Mouse (Mus musculus) cerebellum, adult (tissue): ENCODE data around the gene Shank2.

Experiments
- ATAC-seq: cut with Nextera tagmentation; 2 replicates; pipeline ENCODE4 v1.9.2; 2017; ENCODE audit warnings: mild to moderate bottlenecking, moderate library complexity, mixed read lengths; ENCODE audit not compliant: insufficient number of reproducible peaks, low FRiP score, low TSS enrichment

Gene Shank2

DNA sequence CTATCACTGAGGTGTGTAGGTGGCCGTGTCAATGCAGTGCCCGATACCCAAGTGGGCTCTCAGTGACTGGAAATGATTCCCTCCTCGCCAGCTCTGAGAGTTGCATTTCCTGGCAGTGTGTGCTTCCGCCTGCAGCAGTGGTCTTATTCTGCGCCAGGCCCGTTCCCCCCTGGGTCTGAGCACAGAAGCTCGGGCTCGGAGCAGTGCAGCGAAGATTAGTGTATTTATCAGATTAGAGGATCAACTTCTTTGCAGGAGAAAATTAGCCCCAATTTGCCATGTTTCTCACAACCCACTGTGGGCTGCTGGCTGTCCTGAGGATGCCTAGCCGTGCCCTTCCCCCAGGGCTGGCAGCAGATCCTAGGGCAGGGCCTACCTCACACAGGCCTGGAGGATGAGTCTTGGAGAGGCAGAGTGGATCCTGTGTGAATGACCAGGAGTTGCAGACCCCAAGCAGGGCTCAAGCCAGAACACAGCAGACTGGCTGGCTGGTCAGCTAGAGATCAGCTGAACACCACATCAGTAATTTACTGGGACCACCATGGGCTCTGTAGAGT lies 306.2 kb downstream of the Shank2 start:
- no peak for ATAC-seq

DNA sequence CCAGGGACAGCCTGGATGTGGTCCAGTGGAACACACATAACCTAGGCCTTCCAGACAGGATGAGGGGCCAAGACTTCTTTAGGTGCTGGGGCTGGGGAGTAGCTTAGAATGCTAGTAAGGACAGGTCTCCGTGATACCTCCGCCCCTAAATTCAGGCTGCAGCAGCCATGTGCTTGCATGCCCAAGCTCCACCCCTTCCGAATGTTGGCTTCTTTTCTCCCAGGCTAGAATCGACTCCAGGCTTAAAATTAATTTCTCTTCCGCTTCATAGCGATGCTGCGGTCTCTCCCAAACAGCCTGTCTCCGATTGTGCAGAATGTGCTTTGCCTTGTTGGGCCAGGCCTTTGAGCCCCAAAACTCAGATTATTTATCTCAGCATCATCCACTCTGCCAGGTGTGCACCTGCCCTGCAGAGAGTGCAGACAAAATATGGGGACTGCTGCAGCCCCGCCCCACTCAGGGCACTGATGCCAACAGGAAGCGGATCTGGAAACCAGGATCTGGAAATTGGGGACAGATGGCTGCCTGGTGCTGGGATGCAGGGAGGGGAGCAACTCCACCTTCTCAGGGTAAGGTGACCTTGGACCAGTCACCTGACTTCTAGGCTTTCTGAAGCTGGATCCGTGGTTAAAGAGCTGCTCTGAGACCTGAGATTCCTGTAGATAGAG lies 312.8 kb downstream of the Shank2 start:
- ATAC-seq = no peak

DNA sequence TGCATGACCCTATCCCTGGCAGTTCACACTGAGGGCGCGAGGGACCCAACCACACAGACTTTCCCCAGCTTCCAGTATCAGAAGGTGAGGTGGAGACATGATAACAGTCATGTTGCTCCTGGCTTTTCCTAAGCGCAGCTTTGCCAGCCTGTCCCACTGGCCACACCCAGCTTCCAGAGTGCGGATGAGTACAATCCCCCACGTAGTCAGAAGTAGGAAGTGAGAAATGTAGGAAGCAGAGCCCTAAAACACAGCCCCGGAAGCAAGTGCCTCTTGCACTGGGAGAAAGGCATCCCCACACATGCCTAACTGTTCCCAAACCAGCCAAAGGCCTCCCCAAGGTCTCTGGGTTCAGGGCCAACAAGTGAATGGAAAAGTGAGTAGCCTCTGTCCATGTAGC lies 314.5 kb downstream of the Shank2 start:
- no peak for ATAC-seq

DNA sequence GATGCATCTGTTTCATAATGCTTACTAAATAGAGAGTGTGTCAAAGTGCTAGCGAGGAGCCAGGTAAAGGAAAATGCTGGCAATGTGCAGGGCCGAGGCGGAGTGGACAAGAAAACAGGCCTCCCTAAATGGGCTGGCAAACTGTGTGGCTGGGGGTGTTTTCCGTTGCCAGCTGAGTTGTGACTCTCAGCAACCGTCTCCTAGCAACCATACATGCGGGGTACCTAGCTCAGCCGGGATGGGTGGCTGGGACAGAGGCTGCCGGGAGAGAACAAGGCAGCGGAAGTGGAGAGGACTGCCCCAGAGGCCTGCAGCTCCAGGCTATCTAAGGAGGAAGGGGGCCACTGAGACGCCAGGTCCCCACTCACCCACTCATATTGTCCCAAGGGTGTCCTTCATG lies 315.1 kb downstream of the Shank2 start:
- ATAC-seq = no peak

DNA sequence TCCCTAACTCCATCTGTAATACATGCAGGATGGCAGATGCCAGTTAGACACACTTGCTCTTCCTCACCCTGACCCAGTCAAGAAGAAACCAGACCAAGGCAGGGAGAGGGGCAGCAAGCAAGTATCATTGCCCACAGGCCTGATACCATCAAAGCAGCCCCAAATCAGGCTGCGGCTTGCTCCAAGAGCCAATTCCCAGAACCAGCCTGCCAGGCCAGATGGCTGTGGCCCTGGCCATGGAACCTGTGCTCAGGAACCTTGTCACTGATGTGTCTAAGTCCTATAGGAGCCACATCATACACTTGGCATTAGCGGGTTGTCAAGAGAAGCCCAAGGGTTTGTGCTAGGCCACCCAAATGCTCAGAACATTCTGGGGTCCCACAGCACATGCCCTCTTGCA lies 322.3 kb downstream of the Shank2 start:
- ATAC-seq = no peak

DNA sequence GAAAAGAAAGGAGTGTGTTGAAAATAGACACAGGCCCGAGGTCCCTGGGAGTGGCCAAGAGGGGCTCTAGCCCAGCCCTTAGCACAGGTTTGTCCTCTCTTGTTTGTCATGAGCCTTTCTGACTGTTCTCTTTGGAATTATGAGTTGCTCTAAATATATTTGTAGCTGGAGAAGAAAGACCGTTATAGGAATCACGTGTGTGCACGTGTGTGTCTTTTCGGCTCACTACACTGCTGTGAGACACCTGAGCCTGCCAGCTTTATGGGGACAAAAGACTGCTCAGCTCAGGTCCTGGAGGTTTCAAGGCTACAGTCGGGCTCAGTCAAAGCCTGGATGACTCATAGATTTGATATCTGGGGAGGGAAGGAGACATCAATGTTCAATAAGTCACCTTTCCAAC lies 323.1 kb downstream of the Shank2 start:
- ATAC-seq = no peak

DNA sequence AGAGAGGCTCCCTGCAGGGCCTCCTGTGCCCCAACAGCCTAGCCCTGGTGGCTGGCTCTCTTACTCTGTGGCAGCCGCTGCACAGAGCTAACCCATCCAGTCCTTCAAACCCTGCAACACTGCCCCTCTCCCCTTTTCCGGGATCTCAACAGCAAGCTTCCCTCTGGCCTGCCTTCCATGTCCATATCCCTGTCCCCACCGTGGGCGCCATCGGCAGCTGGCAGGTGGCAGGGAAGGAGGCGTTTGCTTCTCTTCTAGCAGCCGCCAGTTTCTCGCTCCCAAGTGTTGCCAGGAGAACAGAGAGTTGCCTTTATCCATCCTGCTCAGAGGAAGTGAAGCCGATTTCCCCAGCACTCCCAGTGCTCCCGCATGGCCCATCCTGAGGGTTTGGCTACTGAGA lies 323.9 kb downstream of the Shank2 start:
- ATAC-seq = no peak

DNA sequence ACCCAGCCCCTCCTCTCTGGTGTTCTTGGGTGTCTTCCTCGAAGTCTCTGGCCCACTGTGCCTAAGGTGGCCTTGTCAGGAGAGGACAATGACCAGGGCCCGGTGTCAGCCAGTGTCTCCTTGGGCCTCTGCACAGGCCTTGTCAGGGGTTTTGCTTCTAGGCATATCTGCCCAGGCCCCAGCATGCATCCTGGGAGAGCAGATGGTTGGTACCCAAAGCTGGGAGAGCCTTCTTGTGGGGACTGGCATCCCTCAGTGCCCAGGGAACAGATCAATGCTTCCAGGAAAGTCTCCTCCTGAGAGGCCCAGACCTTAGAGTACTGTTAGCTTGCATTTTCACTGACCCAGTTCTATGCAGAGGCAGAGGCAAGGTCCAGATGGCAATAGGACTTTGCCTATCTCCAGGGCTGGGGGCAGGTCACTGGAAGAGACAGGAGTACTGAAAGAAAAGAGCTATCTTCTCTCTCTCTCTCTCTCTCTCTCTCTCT lies 327.7 kb downstream of the Shank2 start:
- 0 out of 2 replicates have a peak, but pooled peaks have one; percentile 22 for ATAC-seq

DNA sequence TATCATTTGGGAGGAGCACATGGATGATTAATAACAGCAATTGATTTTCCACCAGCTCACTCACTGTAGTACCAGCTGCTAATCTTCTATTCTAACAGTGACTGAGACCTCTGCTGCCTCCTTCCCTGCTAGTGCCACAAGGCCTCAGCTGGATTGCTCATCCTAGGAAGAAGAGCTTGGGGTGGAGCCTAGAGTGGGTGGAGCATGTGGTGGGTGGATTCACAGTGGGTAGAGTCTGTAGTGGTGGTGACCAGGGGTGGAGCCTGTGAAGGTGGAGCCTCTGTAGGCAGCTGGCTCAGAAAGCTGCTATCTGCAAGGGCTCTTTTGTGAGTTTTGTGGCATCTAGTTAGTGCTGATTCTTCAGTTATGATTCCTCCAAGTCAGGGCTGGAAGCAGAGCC lies 334.9 kb downstream of the Shank2 start:
- ATAC-seq = no peak

DNA sequence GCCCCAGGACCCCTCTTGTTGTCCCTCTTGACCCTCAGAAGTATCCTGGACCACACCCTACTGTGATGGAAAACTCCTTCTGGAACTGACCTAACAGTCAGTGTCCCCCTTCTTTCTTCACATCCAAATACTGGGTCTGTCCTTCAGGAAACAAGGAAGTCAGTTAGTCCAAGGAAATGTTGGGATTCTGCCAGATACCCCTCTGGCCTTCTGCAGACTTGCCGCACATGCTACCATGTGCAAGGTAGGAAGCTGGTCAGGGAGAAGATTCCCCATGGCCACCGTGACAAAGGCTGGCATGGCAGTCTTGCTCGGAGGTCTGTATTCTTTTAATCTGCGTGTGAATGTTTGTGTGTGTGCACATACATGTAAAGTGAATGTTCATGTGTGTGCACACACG lies 337.0 kb downstream of the Shank2 start:
- ATAC-seq = no peak

DNA sequence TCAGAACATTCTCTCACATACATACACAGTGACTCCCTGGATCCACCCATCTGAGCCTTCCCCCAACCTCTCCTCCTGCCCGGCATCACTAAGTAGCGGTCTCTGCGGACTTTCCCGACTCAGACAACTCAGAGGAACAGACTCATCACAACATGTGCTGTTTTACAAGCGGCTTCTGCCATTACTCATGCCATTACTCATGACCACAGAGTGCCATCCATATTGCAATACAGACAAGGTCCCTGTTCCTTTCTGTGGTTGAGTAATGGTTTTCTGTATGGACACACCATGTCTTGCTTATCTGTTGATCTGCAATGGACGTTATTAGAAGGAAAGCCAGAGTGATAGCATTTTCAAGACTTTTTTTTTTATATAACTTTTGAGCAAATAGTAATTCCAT lies 338.6 kb downstream of the Shank2 start:
- ATAC-seq = no peak

DNA sequence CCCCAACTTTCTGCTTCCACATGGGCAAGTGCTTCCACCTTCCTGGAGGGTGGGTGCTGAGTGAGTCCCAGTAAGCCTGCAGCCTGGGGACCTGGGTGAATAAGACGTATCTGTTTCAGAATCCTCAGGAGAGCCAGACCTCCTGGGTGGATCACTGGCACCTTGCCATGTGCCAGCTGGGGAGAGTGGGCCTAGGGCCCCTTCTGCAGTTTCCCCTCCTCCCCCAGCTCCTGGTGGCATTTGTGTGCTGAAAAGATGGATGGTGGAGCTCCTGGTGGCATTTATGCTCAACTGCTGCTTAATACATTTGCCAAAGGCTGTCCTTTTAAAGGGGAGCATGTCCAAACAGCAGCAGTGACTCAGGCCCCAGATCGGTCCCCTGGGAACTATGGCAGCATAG lies 364.4 kb downstream of the Shank2 start:
- no peak for ATAC-seq

DNA sequence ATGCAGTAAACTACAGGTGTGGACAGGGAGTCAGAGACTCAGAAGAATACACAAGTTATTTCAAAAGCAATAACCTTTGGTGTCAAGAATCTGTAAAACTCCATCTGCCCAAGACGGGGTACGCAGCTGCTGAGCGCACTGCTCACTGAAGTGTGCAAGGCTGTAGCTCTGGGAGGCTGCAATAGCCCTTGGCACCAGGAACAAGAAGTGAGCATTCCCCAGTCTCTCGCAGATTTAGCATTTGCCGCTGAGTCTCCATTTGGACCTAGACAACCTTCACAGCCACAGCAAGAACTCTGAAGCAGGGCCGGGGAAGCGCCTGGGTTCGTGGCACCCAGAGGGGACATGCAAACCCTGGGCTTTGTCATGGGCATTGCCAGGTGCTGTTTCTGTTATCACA lies 371.3 kb downstream of the Shank2 start:
- no peak for ATAC-seq

DNA sequence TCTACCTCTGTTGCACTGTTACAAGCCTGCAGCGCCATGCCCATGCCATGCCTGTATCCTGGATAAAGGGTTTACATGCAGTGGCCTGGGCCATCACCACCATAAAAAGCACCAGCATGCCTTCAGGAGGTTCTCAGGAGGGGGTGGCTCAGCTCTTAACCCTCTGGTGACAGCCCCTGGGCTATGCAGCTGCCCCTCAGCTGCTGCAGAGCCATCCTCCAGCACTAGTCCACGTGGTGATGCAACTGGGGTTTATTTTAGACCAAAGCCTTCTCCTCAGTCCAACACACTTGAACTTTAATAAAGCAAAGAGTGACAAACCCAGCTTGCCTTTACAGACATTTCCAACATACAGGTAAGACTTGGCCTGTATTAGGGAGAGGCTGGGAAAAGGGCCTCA lies 373.8 kb downstream of the Shank2 start:
- ATAC-seq = no peak

DNA sequence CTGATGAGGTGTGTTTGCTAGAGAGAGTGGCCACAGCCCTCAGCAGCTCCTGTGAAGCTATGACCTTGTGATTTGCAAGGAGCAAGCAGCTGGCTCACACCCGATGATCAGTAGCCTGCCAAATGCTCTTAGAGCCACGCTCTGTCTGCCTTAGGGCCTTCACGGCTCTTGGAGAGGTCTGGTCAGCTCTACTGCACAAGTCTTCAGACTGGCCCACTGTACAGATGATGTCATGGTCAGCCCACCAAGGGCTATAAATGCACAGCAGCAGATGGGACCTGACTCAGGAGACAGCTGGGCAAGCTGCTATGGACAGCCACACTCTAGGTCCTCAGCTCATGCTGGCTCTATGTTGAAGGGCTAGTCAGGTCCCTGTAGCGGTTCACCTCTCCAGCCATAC lies 376.5 kb downstream of the Shank2 start:
- ATAC-seq = no peak

DNA sequence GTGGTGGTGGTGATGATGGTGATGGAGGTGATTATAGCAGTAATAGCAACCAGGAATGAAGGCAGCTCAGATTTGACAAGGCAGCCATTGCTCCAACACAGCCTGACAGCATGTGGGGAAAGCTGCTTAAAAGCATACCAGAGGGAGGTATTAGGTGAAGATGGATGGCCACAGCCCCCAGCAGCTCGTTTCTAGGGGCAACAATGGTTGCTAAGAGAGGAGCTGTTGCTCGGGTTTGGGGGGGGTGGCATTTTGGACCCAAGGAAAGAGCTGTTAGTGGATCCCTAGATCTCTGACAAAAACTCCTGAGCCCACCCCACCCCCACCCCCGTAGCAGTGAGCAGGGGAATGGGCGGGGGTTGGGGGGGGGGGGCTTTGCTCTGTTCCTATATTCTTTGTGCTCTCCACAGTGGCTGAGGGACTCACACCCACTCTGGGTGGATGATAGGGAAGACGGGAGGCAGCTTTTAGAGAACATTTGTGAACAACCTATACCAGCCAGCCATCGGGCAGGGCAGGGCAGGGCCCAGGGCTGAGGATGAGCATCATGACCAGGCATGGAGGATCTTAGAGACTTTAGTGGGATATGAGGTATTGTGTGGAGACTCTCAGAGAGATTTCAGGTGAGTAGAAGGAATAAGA lies 377.6 kb downstream of the Shank2 start:
- ATAC-seq = no peak

DNA sequence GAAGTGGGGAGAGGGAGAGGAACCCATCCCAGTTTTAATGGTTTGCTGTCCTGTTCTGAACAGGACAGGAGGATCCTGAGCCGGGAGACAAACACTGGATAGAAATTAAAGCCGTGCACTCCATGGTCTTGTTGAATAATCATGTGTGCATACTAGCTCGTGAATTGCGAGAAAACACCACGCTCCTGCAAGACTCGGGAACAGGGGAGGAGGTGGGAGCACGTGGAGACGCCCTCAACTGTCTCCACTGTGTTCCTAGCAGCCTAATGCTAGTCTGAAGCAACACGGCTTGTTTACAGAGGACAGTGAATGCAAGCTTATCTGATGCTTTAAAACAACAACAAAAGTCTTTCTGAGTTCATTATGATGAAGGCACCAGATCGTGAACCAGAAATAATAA lies 379.9 kb downstream of the Shank2 start:
- no peak for ATAC-seq

DNA sequence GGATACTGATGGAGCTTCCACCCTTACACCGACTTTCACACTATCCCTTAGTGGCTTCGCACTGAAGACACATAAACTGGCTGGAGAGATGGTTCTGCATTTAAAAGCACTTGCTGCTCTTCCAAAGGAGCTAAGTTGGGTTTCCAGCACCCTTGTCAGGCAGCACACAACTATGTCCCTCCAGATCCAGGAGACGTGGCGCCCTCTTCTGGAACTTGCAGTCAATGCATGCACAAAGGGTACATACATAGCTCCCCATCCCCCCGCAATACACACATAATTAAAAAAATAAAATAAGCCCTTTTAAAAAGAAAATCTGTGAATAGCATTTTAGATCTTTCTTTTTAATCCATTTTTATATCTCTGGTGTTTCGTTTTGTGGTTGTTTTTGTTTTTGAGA lies 385.8 kb downstream of the Shank2 start:
- ATAC-seq = no peak

DNA sequence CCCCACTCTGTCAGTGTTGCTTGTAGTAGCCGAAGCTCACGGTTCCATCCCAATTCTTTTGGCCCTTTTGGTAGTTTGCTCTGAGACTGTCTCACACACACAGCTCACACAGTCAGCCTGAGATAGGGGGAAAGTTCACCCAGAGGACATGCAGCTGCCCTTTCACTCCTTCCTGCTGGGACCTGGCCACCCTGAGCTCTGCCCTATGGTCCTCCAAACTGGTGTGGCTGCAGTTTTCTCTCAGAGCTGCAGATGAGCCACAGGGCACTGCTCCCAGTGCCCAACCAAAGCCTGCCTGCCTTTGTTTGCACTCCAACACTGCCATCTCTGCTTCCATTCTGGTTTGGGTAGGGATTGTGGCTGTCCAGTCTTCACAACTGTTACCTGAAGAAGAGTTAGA lies 388.0 kb downstream of the Shank2 start:
- ATAC-seq = no peak

DNA sequence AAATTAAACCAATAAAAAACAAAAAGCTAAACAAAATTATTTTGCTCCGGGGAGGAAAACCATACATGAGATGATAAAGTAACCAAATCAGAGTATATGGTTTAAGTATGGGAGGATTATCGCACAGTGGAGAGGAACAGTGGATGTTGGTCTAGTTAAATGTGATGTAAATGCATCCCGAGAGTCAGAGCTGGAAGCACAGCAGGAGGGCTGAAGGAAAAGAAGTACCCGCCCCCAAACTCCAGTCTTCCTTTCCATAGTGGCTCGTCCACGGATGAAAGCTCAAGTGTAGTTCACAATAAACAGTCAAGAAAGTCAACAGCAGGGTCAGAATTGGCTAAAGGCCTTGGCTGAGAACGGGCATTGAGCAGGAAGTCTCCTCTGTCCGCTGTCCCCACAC lies 388.9 kb downstream of the Shank2 start:
- ATAC-seq = no peak

DNA sequence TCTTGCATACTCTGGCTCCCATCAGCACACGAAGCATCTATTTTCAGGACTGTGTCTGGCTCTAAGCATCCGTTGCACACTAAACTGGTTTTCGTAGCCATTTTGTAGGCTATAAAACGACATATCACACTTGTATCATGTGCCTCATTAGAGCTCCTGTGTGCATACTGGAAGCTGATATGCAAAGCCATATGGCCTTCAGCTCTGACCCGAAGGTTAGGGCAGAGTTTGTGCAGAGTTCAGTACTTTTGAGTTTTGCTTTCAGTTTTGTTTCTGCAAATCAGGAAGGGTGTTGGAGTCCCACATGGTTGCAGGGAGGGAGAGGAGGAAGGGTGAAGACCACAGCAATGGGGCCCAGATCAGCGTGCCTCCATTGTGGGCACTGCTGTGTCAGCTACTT lies 390.0 kb downstream of the Shank2 start:
- no peak for ATAC-seq

DNA sequence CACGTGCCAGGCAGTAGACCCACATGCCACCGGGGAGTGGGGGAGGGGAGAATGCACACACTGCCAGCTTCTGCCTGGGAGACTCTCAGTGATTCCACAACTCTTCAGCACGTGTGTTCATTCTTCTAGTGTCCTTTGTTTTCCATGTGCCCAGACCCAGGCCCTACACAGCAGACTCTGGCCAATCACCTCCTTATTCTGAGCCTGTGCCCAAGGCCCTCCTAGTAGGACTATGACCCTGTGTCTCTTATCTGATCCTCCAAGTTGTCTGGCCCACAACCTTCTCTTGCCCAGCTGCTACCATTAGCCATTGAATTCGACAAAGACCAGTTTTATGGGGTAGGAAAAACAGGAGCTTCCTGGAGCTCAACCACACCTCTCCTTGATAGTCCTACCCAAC lies 400.8 kb downstream of the Shank2 start:
- no peak for ATAC-seq
